Mouse (Mus musculus) brain, embryonic 14.5 days (tissue): ENCODE data around the gene BC052040. TPM values are rescaled to one million over a fixed set of nuclear protein-coding genes. Genes with fewer than 3 reads are reported as not detected.

Experiments
- DNase-seq: peaks from one replicate; pipeline ENCODE4 v3.0.0-alpha.2; 2011; ENCODE audit warnings: low read depth
- CTCF ChIP-seq: fragments of 200-500 bp; IDR thresholded peaks from 2 replicates; pipeline ENCODE4 v1.5.1; 2012; ENCODE audit warnings: inconsistent platforms, mild to moderate bottlenecking, moderate library complexity, borderline replicate concordance; ENCODE audit not compliant: insufficient read depth, insufficient read length; ENCODE audit errors: extremely low read depth
- POLR2A ChIP-seq: fragments of 200-500 bp; IDR thresholded peaks from 2 replicates; pipeline ENCODE4 v1.6.1; 2012; ENCODE audit warnings: mild to moderate bottlenecking, inconsistent platforms, borderline replicate concordance; ENCODE audit not compliant: poor library complexity, insufficient read depth, insufficient read length, severe bottlenecking; ENCODE audit errors: extremely low read depth
- polyA plus RNA-seq: library from polyadenylated mRNA; depleted of rRNA; stranded (reverse); fragments of >200 nt; gene quantifications from 2 replicates; pipeline ENCODE4 v1.2.3, GENCODE M21; 2012; rRNA removed

The BC052040 gene
- polyA plus RNA-seq: 14.8 and 14.9 TPM in 2 replicates

GRCm38 (mm10) chr2:115581241-115581988 is at the start of gene BC052040:
Gene BC052040, plus strand, starts transcription at chr2:115581716.
- peak; percentile 32; the same call in 1 of the 2 replicates for TF ChIP-seq POLR2A
- TF ChIP-seq CTCF: 0 out of 2 replicates have a peak, but pooled peaks have one; percentile 10
- DNase-seq: peak; percentile 97

- DNase-seq: peak; percentile 81
- no peak for TF ChIP-seq POLR2A
- TF ChIP-seq CTCF: no peak
Measured at GRCm38 (mm10) chr2:115538009-115538690, 43.4 kb upstream of the BC052040 start.

GRCm38 (mm10) chr2:115538691-115539283 is 42.7 kb upstream of the BC052040 start:
- no peak for DNase-seq
- TF ChIP-seq CTCF (no peak), POLR2A (no peak)

GRCm38 (mm10) chr2:115539731-115540130 is 41.8 kb upstream of the BC052040 start:
- no peak for DNase-seq
- TF ChIP-seq POLR2A (no peak), CTCF (no peak)

- TF ChIP-seq POLR2A (no peak), CTCF (no peak)
- no peak for DNase-seq
Measured at GRCm38 (mm10) chr2:115542401-115543123, 39.0 kb upstream of the BC052040 start.

- no peak for DNase-seq
- TF ChIP-seq CTCF (no peak), POLR2A (no peak)
Measured at GRCm38 (mm10) chr2:115543212-115543611, 38.3 kb upstream of the BC052040 start.

- TF ChIP-seq POLR2A (no peak), CTCF (no peak)
- DNase-seq: no peak
Measured at GRCm38 (mm10) chr2:115551901-115552300, 29.6 kb upstream of the BC052040 start.

- DNase-seq: no peak
- TF ChIP-seq CTCF (no peak), POLR2A (no peak)
Measured at GRCm38 (mm10) chr2:115562155-115562827, 19.2 kb upstream of the BC052040 start.

- TF ChIP-seq POLR2A: no peak
- no peak for TF ChIP-seq CTCF
- no peak for DNase-seq
Measured at GRCm38 (mm10) chr2:115563436-115564093, 18.0 kb upstream of the BC052040 start.

GRCm38 (mm10) chr2:115571996-115572395 is 9.5 kb upstream of the BC052040 start:
- TF ChIP-seq POLR2A: no peak
- TF ChIP-seq CTCF: no peak
- DNase-seq: no peak

GRCm38 (mm10) chr2:115574802-115575201 is 6.7 kb upstream of the BC052040 start:
- TF ChIP-seq CTCF: no peak
- TF ChIP-seq POLR2A: no peak
- no peak for DNase-seq

- no peak for TF ChIP-seq CTCF
- TF ChIP-seq POLR2A: no peak
- DNase-seq: peak; percentile 80
Measured at GRCm38 (mm10) chr2:115579171-115579900, 2.2 kb upstream of the BC052040 start.

- DNase-seq: no peak
- TF ChIP-seq CTCF: no peak
- no peak for TF ChIP-seq POLR2A
Measured at GRCm38 (mm10) chr2:115579976-115580375, 1.5 kb upstream of the BC052040 start.
